Mouse (Mus musculus): ENCODE results near the gene Olfr616. TPM values are rescaled to one million over a fixed set of nuclear protein-coding genes. Genes with fewer than 3 reads are reported as not detected.
"Not testable (repeated sequence)": the region's sequence is repeated elsewhere in the genome, so short reads cannot be mapped to it uniquely, and the experiment has no call there.

Olfr616 gene
- polyA plus RNA-seq (2015; fragmentation: Nextera tagmentation; extraction: Ambion mirVana) = not detected in 2 replicates

DNA sequence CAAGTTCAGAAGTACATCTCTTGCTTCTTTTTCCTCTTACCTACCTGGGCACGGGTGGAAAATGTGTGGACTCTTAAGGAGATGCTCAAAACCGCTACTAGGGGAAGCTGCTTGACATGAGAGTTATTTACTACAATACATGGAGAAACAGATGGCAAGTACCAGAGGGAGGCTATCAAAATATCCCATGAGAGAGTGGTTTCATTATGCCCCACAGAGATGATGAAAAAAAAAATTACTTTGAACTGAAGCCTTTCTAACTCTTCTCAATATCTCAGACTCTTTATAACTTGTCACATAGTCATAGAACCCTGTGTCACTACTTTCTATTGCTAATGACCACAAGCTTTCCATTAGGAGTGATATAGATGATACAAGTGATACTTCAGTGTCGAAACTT is at the start of gene Olfr616:
TSS of gene Olfr616 (minus strand) at position 101 of the 400 bp plus-strand sequence.
- H3K9ac ChIP-seq (ENCODE audit: low read length) = no peak within 1 kb of the TSS
- no peak within 1 kb of the TSS for H3K4me2 ChIP-seq (ENCODE audit: low read depth, low read length)
- no peaks in the 10 kb centered on the region for H3K36me3 ChIP-seq (ENCODE audit: control insufficient read depth, insufficient read depth, low read length)
- WGBS = 72% methylated on average over 3 of the region's 3 CpGs
- no peak within 1 kb of the TSS for H3K4me3 ChIP-seq (ENCODE audit: low read length)
- no peak within 1 kb of the TSS for H3K27ac ChIP-seq (ENCODE audit: low read length)
- H3K27me3 ChIP-seq (ENCODE audit: control insufficient read depth, insufficient read depth, low read depth, low read length) = no peaks in the 10 kb centered on the region
- no peak for ATAC-seq (ENCODE audit: low read depth)
- no peaks in the 10 kb centered on the region for H3K9me3 ChIP-seq (ENCODE audit: control insufficient read depth, low read length)
- H3K4me1 ChIP-seq (replicated peaks; ENCODE audit: control insufficient read depth, insufficient read depth, low read length) = no peaks in the 10 kb centered on the region

DNA sequence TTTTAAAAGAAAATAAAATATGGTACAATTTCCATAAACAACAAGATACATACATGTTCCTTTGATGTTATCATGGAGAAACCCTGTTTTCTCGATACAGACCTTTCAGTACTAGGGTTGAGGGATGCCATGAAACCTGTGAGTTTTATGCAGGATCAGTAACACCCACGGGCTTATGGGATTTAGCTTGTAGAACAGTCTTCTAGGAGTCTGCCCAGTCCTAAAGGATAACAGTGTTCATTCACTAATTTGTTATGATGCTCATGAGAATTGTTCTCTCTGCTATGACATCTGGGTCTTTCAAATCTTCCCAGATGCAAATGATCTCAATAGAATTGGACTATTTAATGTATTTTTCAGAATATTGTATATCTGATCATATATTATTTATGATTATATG is 43.5 kb upstream of the Olfr616 start, which contains the start of gene Olfr620:
TSS of gene Olfr620 (minus strand) at position 101 of the 400 bp plus-strand sequence.
- H3K27ac ChIP-seq (ENCODE audit: low read length) = no peak within 1 kb of the TSS
- no peak for ATAC-seq (ENCODE audit: low read depth)
- H3K36me3 ChIP-seq (ENCODE audit: control insufficient read depth, insufficient read depth, low read length) = no peaks in the 10 kb centered on the region
- H3K27me3 ChIP-seq (ENCODE audit: control insufficient read depth, insufficient read depth, low read depth, low read length) = no peaks in the 10 kb centered on the region
- no peak within 1 kb of the TSS for H3K4me3 ChIP-seq (ENCODE audit: low read length)
- 66% methylated on average over 2 of the region's 2 CpGs for WGBS
- no peak within 1 kb of the TSS for H3K4me2 ChIP-seq (ENCODE audit: low read depth, low read length)
- no peaks in the 10 kb centered on the region for H3K4me1 ChIP-seq (replicated peaks; ENCODE audit: control insufficient read depth, insufficient read depth, low read length)
- no peak within 1 kb of the TSS for H3K9ac ChIP-seq (ENCODE audit: low read length)
- H3K9me3 ChIP-seq (ENCODE audit: control insufficient read depth, low read length) = no peaks in the 10 kb centered on the region

DNA sequence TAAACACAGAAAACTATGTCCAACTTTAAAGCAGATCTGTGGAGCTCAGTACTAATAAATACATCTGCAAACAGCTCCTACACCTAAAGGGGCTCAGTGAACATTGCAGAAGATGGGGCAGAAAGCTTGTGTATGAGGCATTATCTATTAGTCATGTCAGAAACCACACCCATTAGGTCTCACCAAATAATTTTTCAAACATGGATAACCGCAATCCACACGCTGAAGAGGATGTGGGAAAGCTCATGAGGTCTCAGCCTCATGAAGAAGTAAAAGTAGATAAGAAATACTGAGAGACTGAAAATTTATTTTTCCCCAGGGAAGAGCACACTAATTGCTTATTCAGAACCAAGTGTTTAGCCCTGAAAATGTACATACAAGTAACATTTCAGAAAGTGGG is 38.5 kb upstream of the Olfr616 start:
- WGBS = 74% methylated on average over 2 of the region's 2 CpGs
- Histone ChIP-seq H3K9ac (ENCODE audit: low read length) (no peak overlapping the region), H3K27me3 (ENCODE audit: control insufficient read depth, insufficient read depth, low read depth, low read length) (no peaks in the 10 kb centered on the region), H3K4me3 (ENCODE audit: low read length) (no peak overlapping the region), H3K36me3 (ENCODE audit: control insufficient read depth, insufficient read depth, low read length) (no peaks in the 10 kb centered on the region), H3K4me1 (replicated peaks; ENCODE audit: control insufficient read depth, insufficient read depth, low read length) (no peaks in the 10 kb centered on the region), H3K9me3 (ENCODE audit: control insufficient read depth, low read length) (no peaks in the 10 kb centered on the region), H3K4me2 (ENCODE audit: low read depth, low read length) (no peak overlapping the region), H3K27ac (ENCODE audit: low read length) (no peak overlapping the region)
- ATAC-seq (ENCODE audit: low read depth) = no peak

DNA sequence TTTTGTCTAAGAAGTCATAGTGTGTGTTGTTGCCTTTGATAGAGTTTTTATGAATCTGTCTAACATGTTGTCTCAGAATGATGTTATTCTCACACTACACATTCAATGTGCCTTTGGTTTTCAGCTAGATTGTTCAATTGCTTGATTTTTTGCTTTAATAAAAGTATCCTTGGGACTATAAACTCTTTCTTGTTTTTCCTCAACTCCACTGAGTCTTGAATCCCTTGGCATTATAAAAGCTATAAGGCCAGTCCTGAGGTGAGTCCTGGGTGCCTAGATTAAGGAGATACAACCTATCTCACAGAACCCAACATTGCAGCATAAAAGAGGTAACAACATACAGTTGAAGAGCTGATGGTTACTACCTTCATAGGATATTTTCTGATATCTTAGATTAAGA is 31.3 kb upstream of the Olfr616 start, which contains the start of gene Olfr619:
TSS of gene Olfr619 (plus strand) at position 301 of the 400 bp plus-strand sequence.
- no peaks in the 10 kb centered on the region for H3K4me1 ChIP-seq (replicated peaks; ENCODE audit: control insufficient read depth, insufficient read depth, low read length)
- H3K4me3 ChIP-seq (ENCODE audit: low read length) = no peak within 1 kb of the TSS
- no peak within 1 kb of the TSS for H3K4me2 ChIP-seq (ENCODE audit: low read depth, low read length)
- no peak within 1 kb of the TSS for H3K27ac ChIP-seq (ENCODE audit: low read length)
- no peak for ATAC-seq (ENCODE audit: low read depth)
- H3K9me3 ChIP-seq (ENCODE audit: control insufficient read depth, low read length) = no peaks in the 10 kb centered on the region
- H3K27me3 ChIP-seq (ENCODE audit: control insufficient read depth, insufficient read depth, low read depth, low read length) = no peaks in the 10 kb centered on the region
- H3K36me3 ChIP-seq (ENCODE audit: control insufficient read depth, insufficient read depth, low read length) = no peaks in the 10 kb centered on the region
- no peak within 1 kb of the TSS for H3K9ac ChIP-seq (ENCODE audit: low read length)

DNA sequence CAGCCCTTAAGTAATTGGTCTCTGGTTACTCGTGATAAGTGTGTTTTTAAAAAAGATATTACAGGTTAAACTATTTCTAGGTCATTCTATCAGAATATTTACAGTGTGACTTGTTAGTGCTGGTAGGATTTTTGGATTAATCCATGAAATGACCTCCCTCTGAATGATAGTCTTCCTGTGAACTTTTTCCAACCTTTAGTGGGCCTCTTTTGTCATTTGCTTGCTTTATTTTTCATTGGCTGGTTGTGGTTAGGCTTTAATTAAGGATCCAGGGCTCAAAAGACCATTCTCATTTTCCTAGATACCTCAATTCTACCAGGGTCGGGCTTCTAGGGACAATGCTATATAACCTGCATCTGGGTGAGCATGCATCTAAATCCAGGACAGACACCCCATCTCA is 20.9 kb upstream of the Olfr616 start, which contains the start of gene Olfr618:
TSS of gene Olfr618 (plus strand) at position 301 of the 400 bp plus-strand sequence.
- H3K36me3 ChIP-seq (ENCODE audit: control insufficient read depth, insufficient read depth, low read length) = no peaks in the 10 kb centered on the region
- no peak for ATAC-seq (ENCODE audit: low read depth)
- H3K4me3 ChIP-seq (ENCODE audit: low read length) = no peak within 1 kb of the TSS
- 46% methylated on average over 2 of the region's 2 CpGs for WGBS
- H3K9me3 ChIP-seq (ENCODE audit: control insufficient read depth, low read length) = no peaks in the 10 kb centered on the region
- no peak within 1 kb of the TSS for H3K9ac ChIP-seq (ENCODE audit: low read length)
- no peak within 1 kb of the TSS for H3K4me2 ChIP-seq (ENCODE audit: low read depth, low read length)
- H3K4me1 ChIP-seq (replicated peaks; ENCODE audit: control insufficient read depth, insufficient read depth, low read length) = no peaks in the 10 kb centered on the region
- no peak within 1 kb of the TSS for H3K27ac ChIP-seq (ENCODE audit: low read length)
- H3K27me3 ChIP-seq (ENCODE audit: control insufficient read depth, insufficient read depth, low read depth, low read length) = no peaks in the 10 kb centered on the region

- no peaks in the 10 kb centered on the region for H3K9me3 ChIP-seq (ENCODE audit: control insufficient read depth, low read length)
- no peaks in the 10 kb centered on the region for H3K36me3 ChIP-seq (ENCODE audit: control insufficient read depth, insufficient read depth, low read length)
- H3K4me1 ChIP-seq (replicated peaks; ENCODE audit: control insufficient read depth, insufficient read depth, low read length) = no peaks in the 10 kb centered on the region
- H3K27me3 ChIP-seq (ENCODE audit: control insufficient read depth, insufficient read depth, low read depth, low read length) = no peaks in the 10 kb centered on the region
- H3K27ac ChIP-seq (ENCODE audit: low read length) = no peak within 1 kb of the TSS
- no peak within 1 kb of the TSS for H3K4me3 ChIP-seq (ENCODE audit: low read length)
- WGBS = 59% methylated on average over 1 of the region's 1 CpGs
- no peak within 1 kb of the TSS for H3K9ac ChIP-seq (ENCODE audit: low read length)
- no peak within 1 kb of the TSS for H3K4me2 ChIP-seq (ENCODE audit: low read depth, low read length)
- ATAC-seq (ENCODE audit: low read depth) = no peak
Observed at GRCm38 (mm10) chr7:103572761-103573160, 3.8 kb upstream of the Olfr616 start, which contains the start of gene Olfr617. Olfr617 (plus strand) TSS chr7:103573061.

DNA sequence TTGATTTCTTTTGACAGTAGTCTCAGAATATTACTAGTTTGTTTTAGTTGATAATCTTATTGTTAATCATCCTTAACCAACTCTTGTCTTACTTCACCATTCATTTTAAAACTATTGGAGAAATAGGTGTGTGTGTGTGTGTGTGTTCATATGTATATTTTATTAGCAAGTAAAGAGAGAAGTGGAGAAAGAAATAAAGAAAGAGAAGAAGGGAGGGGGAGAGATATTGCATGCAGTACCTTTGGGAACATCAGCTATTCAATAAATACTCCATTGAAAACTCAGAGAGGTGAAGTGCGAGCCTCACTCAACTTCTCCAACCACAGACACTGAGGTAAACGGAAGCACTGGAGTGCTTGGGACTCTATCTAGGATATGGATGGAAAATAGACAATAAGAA is 13.2 kb downstream of the Olfr616 start, which contains the start of gene Olfr615:
TSS of gene Olfr615 (plus strand) at position 301 of the 400 bp plus-strand sequence.
- Histone ChIP-seq H3K9me3 (ENCODE audit: control insufficient read depth, low read length) (no peaks in the 10 kb centered on the region), H3K4me2 (ENCODE audit: low read depth, low read length) (no peak within 1 kb of the TSS), H3K4me1 (replicated peaks; ENCODE audit: control insufficient read depth, insufficient read depth, low read length) (no peaks in the 10 kb centered on the region), H3K4me3 (ENCODE audit: low read length) (no peak within 1 kb of the TSS), H3K9ac (ENCODE audit: low read length) (no peak within 1 kb of the TSS), H3K27me3 (ENCODE audit: control insufficient read depth, insufficient read depth, low read depth, low read length) (no peaks in the 10 kb centered on the region), H3K36me3 (ENCODE audit: control insufficient read depth, insufficient read depth, low read length) (no peaks in the 10 kb centered on the region), H3K27ac (ENCODE audit: low read length) (no peak within 1 kb of the TSS)
- ATAC-seq (ENCODE audit: low read depth) = no peak
- 72% methylated on average over 2 of the region's 2 CpGs for WGBS

GRCm38 (mm10) chr7:103547774-103548173 is 21.2 kb downstream of the Olfr616 start, which contains the start of gene Olfr613:
Olfr613 (plus strand) TSS chr7:103548074.
- no peak within 1 kb of the TSS for H3K4me2 ChIP-seq (ENCODE audit: low read depth, low read length)
- H3K27me3 ChIP-seq (ENCODE audit: control insufficient read depth, insufficient read depth, low read depth, low read length) = no peaks in the 10 kb centered on the region
- no peak within 1 kb of the TSS for H3K9ac ChIP-seq (ENCODE audit: low read length)
- H3K4me3 ChIP-seq (ENCODE audit: low read length) = no peak within 1 kb of the TSS
- H3K27ac ChIP-seq (ENCODE audit: low read length) = no peak within 1 kb of the TSS
- H3K4me1 ChIP-seq (replicated peaks; ENCODE audit: control insufficient read depth, insufficient read depth, low read length) = no peaks in the 10 kb centered on the region
- 57% methylated on average over 2 of the region's 2 CpGs for WGBS
- ATAC-seq (ENCODE audit: low read depth) = no peak
- no peaks in the 10 kb centered on the region for H3K36me3 ChIP-seq (ENCODE audit: control insufficient read depth, insufficient read depth, low read length)
- H3K9me3 ChIP-seq (ENCODE audit: control insufficient read depth, low read length) = no peaks in the 10 kb centered on the region

GRCm38 (mm10) chr7:103542617-103543016 is 26.3 kb downstream of the Olfr616 start, which contains the start of gene Olfr612:
Olfr612 (minus strand) TSS chr7:103542717.
- not testable (repeated sequence) for H3K27ac ChIP-seq (ENCODE audit: low read length); H3K4me3 ChIP-seq (ENCODE audit: low read length); H3K4me1 ChIP-seq (replicated peaks; ENCODE audit: control insufficient read depth, insufficient read depth, low read length); H3K9me3 ChIP-seq (ENCODE audit: control insufficient read depth, low read length); H3K27me3 ChIP-seq (ENCODE audit: control insufficient read depth, insufficient read depth, low read depth, low read length); ATAC-seq (ENCODE audit: low read depth); H3K4me2 ChIP-seq (ENCODE audit: low read depth, low read length); H3K9ac ChIP-seq (ENCODE audit: low read length); H3K36me3 ChIP-seq (ENCODE audit: control insufficient read depth, insufficient read depth, low read length)
- 88% methylated on average over 2 of the region's 2 CpGs for WGBS
